Mouse (Mus musculus): ENCODE measurements around the gene Dus4l. TPM values are rescaled to one million over a fixed set of nuclear protein-coding genes. Genes with fewer than 3 reads are reported as not detected.

The Dus4l gene
- total RNA-seq, 2 experiments from 2014 or later: 7.2 to 7.6 TPM

- DNase-seq: no peak
- intact Hi-C loops (cut with DNase I): no loop called here
These were observed 51.0 kb downstream of the Dus4l start for GRCm38 (mm10) chr12:31603586-31603985.

- intact Hi-C loops (cut with DNase I): no loop called here
- no peak for DNase-seq
These were observed 60.3 kb downstream of the Dus4l start for GRCm38 (mm10) chr12:31594296-31594695.

- intact Hi-C loops (cut with DNase I): no loop called here
- no peak for DNase-seq
These were observed 62.6 kb downstream of the Dus4l start for GRCm38 (mm10) chr12:31592011-31592410.

Other genes starting within 250 kb of the Dus4l start
- 10 to 100 TPM in 1 of 2 experiments, 1 to 10 TPM in 1; 9.6 to 10.6 TPM for gene Cbll1, start 155.2 kb downstream of the Dus4l start, total RNA-seq (2021)
- under 1 TPM; 0.08 to 0.11 TPM for gene Slc26a4, start 94.9 kb downstream of the Dus4l start, total RNA-seq (2021)
- 10 to 100 TPM; 29.5 to 33.7 TPM for gene Bcap29, start 20.2 kb downstream of the Dus4l start, total RNA-seq (2021)
- gene Cog5, start within 50 bp of the Dus4l start, total RNA-seq (2021): 10 to 100 TPM; 54.1 to 57.1 TPM
- gene Gpr22, start 59.1 kb upstream of the Dus4l start, total RNA-seq (2021): 10 to 100 TPM; 11.1 to 24.8 TPM